Mouse (Mus musculus) megakaryocyte progenitor cell, adult 5-6 weeks (primary cell): ENCODE data around the gene Map2. TPM values are rescaled to one million over a fixed set of nuclear protein-coding genes. Genes with fewer than 3 reads are reported as not detected.

Experiments
- ATAC-seq: replicated peaks from 2 replicates; pipeline ENCODE4 v1.8.0; 2016; ENCODE audit warnings: mild to moderate bottlenecking, moderate TSS enrichment, inconsistent platforms; ENCODE audit not compliant: poor library complexity
- total RNA-seq, 2 experiments: library from RNA; stranded (forward) in 1 of 2; stranded (reverse) in 1 of 2; fragments of 157-497, 149-512 nt in 1 of 2; fragments of 200-1000 nt in 1 of 2; gene quantifications; 2 replicates each; pipeline versions ENCODE4 v1.2.3 to v1.2.4; 2015 to 2017

The Map2 gene
- total RNA-seq, 2 experiments from 2014 or later: not detected

- ATAC-seq: no peak
These were observed 117.2 kb downstream of the Map2 start for GRCm38 (mm10) chr1:66292121-66292881.

GRCm38 (mm10) chr1:66299376-66299775 is 124.3 kb downstream of the Map2 start:
- ATAC-seq: no peak

- ATAC-seq: no peak; the same call in 1 of the 2 replicates
These were observed 145.5 kb downstream of the Map2 start for GRCm38 (mm10) chr1:66320378-66321135.

GRCm38 (mm10) chr1:66321136-66321502 is 146.0 kb downstream of the Map2 start:
- ATAC-seq: no peak

GRCm38 (mm10) chr1:66321631-66322142 is 146.6 kb downstream of the Map2 start:
- ATAC-seq: no peak

- no peak for ATAC-seq
These were observed 148.4 kb downstream of the Map2 start for GRCm38 (mm10) chr1:66323461-66323860.

- no peak for ATAC-seq
These were observed 149.9 kb downstream of the Map2 start for GRCm38 (mm10) chr1:66324951-66325350.

- no peak for ATAC-seq
These were observed 153.9 kb downstream of the Map2 start for GRCm38 (mm10) chr1:66328996-66329395.

GRCm38 (mm10) chr1:66329534-66329933 is 154.5 kb downstream of the Map2 start:
- ATAC-seq: no peak

- ATAC-seq: no peak
These were observed 160.7 kb downstream of the Map2 start for GRCm38 (mm10) chr1:66335724-66336284.

GRCm38 (mm10) chr1:66339213-66339612 is 164.1 kb downstream of the Map2 start:
- ATAC-seq: no peak

GRCm38 (mm10) chr1:66348404-66349165 is 173.5 kb downstream of the Map2 start:
- no peak for ATAC-seq

- ATAC-seq: no peak
These were observed 174.2 kb downstream of the Map2 start for GRCm38 (mm10) chr1:66349166-66349835.

GRCm38 (mm10) chr1:66351366-66351765 is 176.3 kb downstream of the Map2 start:
- no peak for ATAC-seq

GRCm38 (mm10) chr1:66361799-66362198 is 186.7 kb downstream of the Map2 start:
- ATAC-seq: no peak

- ATAC-seq: no peak
These were observed 188.2 kb downstream of the Map2 start for GRCm38 (mm10) chr1:66363285-66363684.

GRCm38 (mm10) chr1:66364386-66364785 is 189.3 kb downstream of the Map2 start:
- no peak for ATAC-seq

GRCm38 (mm10) chr1:66365600-66365999 is 190.5 kb downstream of the Map2 start:
- no peak for ATAC-seq

- ATAC-seq: no peak
These were observed 194.4 kb downstream of the Map2 start for GRCm38 (mm10) chr1:66369486-66369885.

- ATAC-seq: no peak
These were observed 196.3 kb downstream of the Map2 start for GRCm38 (mm10) chr1:66371371-66371770.
